Mouse (Mus musculus) embryonic facial prominence, embryonic 10.5 days (tissue): ENCODE results near the gene Itsn1. TPM values are rescaled to one million over a fixed set of nuclear protein-coding genes. Genes with fewer than 3 reads are reported as not detected.

Experiments used
- DNase-seq: peaks from one replicate; pipeline ENCODE4 v3.0.0-alpha.2; 2017; ENCODE audit warnings: low spot score
- H3K27ac ChIP-seq: fragments of 300-500 bp; sonication (generic); replicated peaks from 2 replicates; pipeline ENCODE4 v1.5.1; 2016; ENCODE audit warnings: mild to moderate bottlenecking
- H3K27me3 ChIP-seq: fragments of 300-500 bp; sonication (generic); replicated peaks from 2 replicates; pipeline ENCODE4 v1.6.1; 2016; ENCODE audit warnings: low read depth, mild to moderate bottlenecking; ENCODE audit not compliant: poor library complexity, severe bottlenecking
- H3K36me3 ChIP-seq: fragments of 300-500 bp; sonication (generic); replicated peaks from 2 replicates; pipeline ENCODE4 v1.6.1; 2016; ENCODE audit warnings: mild to moderate bottlenecking, moderate library complexity
- H3K4me1 ChIP-seq: fragments of 300-500 bp; sonication (generic); 2 replicates; pipeline ENCODE4 v1.6.1; 2016
- H3K4me3 ChIP-seq: fragments of 300-500 bp; sonication (generic); 2 replicates; pipeline ENCODE4 v1.5.1; 2016; ENCODE audit warnings: mild to moderate bottlenecking, moderate library complexity
- H3K9me3 ChIP-seq: fragments of 300-500 bp; sonication (generic); 2 replicates; pipeline ENCODE4 v1.6.1; 2016; ENCODE audit warnings: mild to moderate bottlenecking
- WGBS: fragments of 180-500 bp; shearing (Covaris S2); methylation state at CpG from one replicate; pipeline ENCODE4 v1.1.7; 2016; 5-methylcytosine and 5-hydroxymethylcytosine counted together
- polyA plus RNA-seq: library from polyadenylated mRNA; unstranded; fragments of >200 nt; fragmentation: Nextera tagmentation; extraction: Ambion mirVana; gene quantifications from 2 replicates; pipeline ENCODE4 v1.2.1, GENCODE M21; 2016

Itsn1 gene
- polyA plus RNA-seq, 1 experiment from 2014 or later = 40.1 TPM

GRCm38 (mm10) chr16:91736046-91736816 is 7.2 kb downstream of the Itsn1 start:
- Histone ChIP-seq H3K9me3 (no peaks in the 10 kb centered on the region), H3K4me1 (peaks cover 71% of the 10 kb centered on the region)

GRCm38 (mm10) chr16:91738505-91738904 is 9.4 kb downstream of the Itsn1 start:
- H3K27me3 ChIP-seq = no peaks in the 10 kb centered on the region
- WGBS = 87% methylated on average over 6 of the region's 6 CpGs
- no peaks in the 10 kb centered on the region for H3K9me3 ChIP-seq
- no peak overlapping the region for H3K4me3 ChIP-seq
- H3K36me3 ChIP-seq = peaks cover 8% of the 10 kb centered on the region; the same call in 1 of the 2 replicates
- H3K4me1 ChIP-seq = peaks cover 70% of the 10 kb centered on the region
- no peak overlapping the region for H3K27ac ChIP-seq
- no peak for DNase-seq

More at GRCm38 (mm10) chr16:91736046-91736816, 7.2 kb downstream of the Itsn1 start:
- Histone ChIP-seq H3K36me3 (0 out of 2 replicates have a peak, but pooled peaks cover 5% of the 10 kb centered on the region), H3K27me3 (no peaks in the 10 kb centered on the region), H3K27ac (no peak overlapping the region), H3K4me3 (no peak overlapping the region)
- DNase-seq = no peak
- WGBS = 77% methylated on average over 7 of the region's 7 CpGs

GRCm38 (mm10) chr16:91740184-91740917 is 11.3 kb downstream of the Itsn1 start:
- H3K27me3 ChIP-seq = no peaks in the 10 kb centered on the region
- WGBS = 60% methylated on average over 8 of the region's 8 CpGs
- H3K27ac ChIP-seq = no peak overlapping the region; the same call in 1 of the 2 replicates
- peaks cover 12% of the 10 kb centered on the region; the same call in 1 of the 2 replicates for H3K36me3 ChIP-seq
- peaks cover 68% of the 10 kb centered on the region for H3K4me1 ChIP-seq
- no peaks in the 10 kb centered on the region for H3K9me3 ChIP-seq
- H3K4me3 ChIP-seq = no peak overlapping the region
- DNase-seq = no peak

- WGBS = 63% methylated on average over 7 of the region's 7 CpGs
- DNase-seq = no peak
- Histone ChIP-seq H3K27ac (no peak overlapping the region), H3K9me3 (no peaks in the 10 kb centered on the region), H3K36me3 (peaks cover 12% of the 10 kb centered on the region; the same call in 1 of the 2 replicates), H3K4me3 (no peak overlapping the region), H3K4me1 (peaks cover 70% of the 10 kb centered on the region), H3K27me3 (no peaks in the 10 kb centered on the region)
Measured at GRCm38 (mm10) chr16:91740918-91741255, 11.8 kb downstream of the Itsn1 start.

- Histone ChIP-seq H3K27ac (no peak overlapping the region), H3K4me1 (peaks cover 68% of the 10 kb centered on the region), H3K9me3 (no peaks in the 10 kb centered on the region), H3K4me3 (no peak overlapping the region), H3K27me3 (no peaks in the 10 kb centered on the region), H3K36me3 (peaks cover 12% of the 10 kb centered on the region; the same call in 1 of the 2 replicates)
- 68% methylated on average over 7 of the region's 7 CpGs for WGBS
- no peak for DNase-seq
Measured at GRCm38 (mm10) chr16:91743055-91743454, 14.0 kb downstream of the Itsn1 start.

- H3K9me3 ChIP-seq = no peaks in the 10 kb centered on the region
- 40% methylated on average over 14 of the region's 14 CpGs for WGBS
- peaks cover 39% of the 10 kb centered on the region for H3K4me1 ChIP-seq
- peaks cover 18% of the 10 kb centered on the region for H3K36me3 ChIP-seq
- no peaks in the 10 kb centered on the region for H3K27me3 ChIP-seq
- peak overlapping the region; percentile 30; the same call in 1 of the 2 replicates for H3K4me3 ChIP-seq
- peak overlapping the region; percentile 52 for H3K27ac ChIP-seq
- DNase-seq = peak; percentile 79
Measured at GRCm38 (mm10) chr16:91746101-91746950, 17.2 kb downstream of the Itsn1 start.

GRCm38 (mm10) chr16:91747567-91747966 is 18.5 kb downstream of the Itsn1 start:
- Histone ChIP-seq H3K36me3 (peaks cover 23% of the 10 kb centered on the region), H3K4me3 (no peak overlapping the region), H3K9me3 (no peaks in the 10 kb centered on the region), H3K27ac (no peak overlapping the region), H3K4me1 (peaks cover 43% of the 10 kb centered on the region), H3K27me3 (no peaks in the 10 kb centered on the region)
- 87% methylated on average over 6 of the region's 6 CpGs for WGBS
- no peak for DNase-seq

- Histone ChIP-seq H3K27me3 (no peaks in the 10 kb centered on the region), H3K4me3 (no peak overlapping the region), H3K27ac (no peak overlapping the region), H3K4me1 (peaks cover 21% of the 10 kb centered on the region), H3K9me3 (no peaks in the 10 kb centered on the region), H3K36me3 (peaks cover 42% of the 10 kb centered on the region)
- 84% methylated on average over 13 of the region's 13 CpGs for WGBS
- DNase-seq = no peak
Measured at GRCm38 (mm10) chr16:91751644-91752385, 22.7 kb downstream of the Itsn1 start.

GRCm38 (mm10) chr16:91753611-91754010 is 24.5 kb downstream of the Itsn1 start:
- H3K27ac ChIP-seq = no peak overlapping the region
- H3K27me3 ChIP-seq = no peaks in the 10 kb centered on the region
- WGBS = 90% methylated on average over 4 of the region's 4 CpGs
- no peaks in the 10 kb centered on the region for H3K9me3 ChIP-seq
- no peak overlapping the region for H3K4me3 ChIP-seq
- H3K36me3 ChIP-seq = peaks cover 41% of the 10 kb centered on the region
- DNase-seq = no peak
- H3K4me1 ChIP-seq = peaks cover 20% of the 10 kb centered on the region

- Histone ChIP-seq H3K27ac (no peak overlapping the region), H3K9me3 (no peaks in the 10 kb centered on the region), H3K36me3 (peaks cover 39% of the 10 kb centered on the region), H3K27me3 (no peaks in the 10 kb centered on the region), H3K4me3 (no peak overlapping the region), H3K4me1 (peaks cover 20% of the 10 kb centered on the region)
- DNase-seq = no peak
- 92% methylated on average over 6 of the region's 6 CpGs for WGBS
Measured at GRCm38 (mm10) chr16:91754957-91755356, 25.9 kb downstream of the Itsn1 start.

- no peak for DNase-seq
- H3K27ac ChIP-seq = no peak overlapping the region
- no peaks in the 10 kb centered on the region for H3K9me3 ChIP-seq
- H3K27me3 ChIP-seq = no peaks in the 10 kb centered on the region
- peaks cover 45% of the 10 kb centered on the region for H3K4me1 ChIP-seq
- no peak overlapping the region for H3K4me3 ChIP-seq
- peaks cover 16% of the 10 kb centered on the region for H3K36me3 ChIP-seq
- WGBS = 92% methylated on average over 9 of the region's 9 CpGs
Measured at GRCm38 (mm10) chr16:91761202-91761601, 32.1 kb downstream of the Itsn1 start.

- WGBS = 85% methylated on average over 3 of the region's 3 CpGs
- DNase-seq = no peak
- Histone ChIP-seq H3K4me1 (peaks cover 48% of the 10 kb centered on the region), H3K4me3 (no peak overlapping the region), H3K36me3 (peaks cover 10% of the 10 kb centered on the region), H3K27ac (no peak overlapping the region), H3K9me3 (no peaks in the 10 kb centered on the region), H3K27me3 (no peaks in the 10 kb centered on the region)
Measured at GRCm38 (mm10) chr16:91761761-91762160, 32.7 kb downstream of the Itsn1 start.
